Mouse (Mus musculus) forebrain, postnatal 0 days (tissue): ENCODE measurements around the gene Usp15. TPM values are rescaled to one million over a fixed set of nuclear protein-coding genes. Genes with fewer than 3 reads are reported as not detected.

Experiments
- ATAC-seq: fragments of 200-750 bp; cut with Nextera tagmentation; 2 replicates; pipeline ENCODE4 v1.8.0; 2017; ENCODE audit warnings: mild to moderate bottlenecking, moderate library complexity
- DNase-seq: peaks from one replicate; pipeline ENCODE4 v3.0.0-alpha.2; 2015
- H3K27ac ChIP-seq: fragments of 300-500 bp; sonication (generic); 2 replicates; pipeline ENCODE4 v1.5.1; 2014; ENCODE audit warnings: low read depth, mild to moderate bottlenecking, antibody characterized with exemption, low read length, moderate library complexity, mixed read lengths
- H3K27me3 ChIP-seq: fragments of 300-500 bp; sonication (generic); 2 replicates; pipeline ENCODE4 v1.6.1; 2014; ENCODE audit warnings: mild to moderate bottlenecking, low read length, mixed read lengths; ENCODE audit not compliant: insufficient read depth
- H3K36me3 ChIP-seq: fragments of 300-500 bp; sonication (generic); 2 replicates; pipeline ENCODE4 v1.6.1; 2014; ENCODE audit warnings: mild to moderate bottlenecking, moderate library complexity; ENCODE audit not compliant: insufficient read depth
- H3K4me1 ChIP-seq: fragments of 300-500 bp; sonication (generic); 2 replicates; pipeline ENCODE4 v1.6.1; 2014; ENCODE audit warnings: antibody characterized with exemption; ENCODE audit not compliant: insufficient read depth
- H3K4me2 ChIP-seq: fragments of 300-500 bp; sonication (generic); 2 replicates; pipeline ENCODE4 v1.6.1; 2014; ENCODE audit warnings: low read depth, mild to moderate bottlenecking, moderate library complexity
- H3K4me3 ChIP-seq: fragments of 300-500 bp; sonication (generic); 2 replicates; pipeline ENCODE4 v1.5.1; 2014; ENCODE audit warnings: low read depth, low read length, mixed read lengths
- H3K9ac ChIP-seq: fragments of 300-500 bp; sonication (generic); 2 replicates; pipeline ENCODE4 v1.6.1; 2014; ENCODE audit warnings: mild to moderate bottlenecking
- H3K9me3 ChIP-seq: fragments of 300-500 bp; sonication (generic); 2 replicates; pipeline ENCODE4 v1.6.1; 2016; ENCODE audit warnings: low read length
- CTCF ChIP-seq: sonication (generic); IDR thresholded peaks from 2 replicates; pipeline ENCODE4 v1.5.1; 2016; ENCODE audit warnings: antibody characterized with exemption, control low read depth, low read depth
- WGBS: fragments of 180-500 bp; shearing (Covaris S2); extraction: QIAGEN DNeasy Blood & Tissue Kit; methylation state at CpG from one replicate; pipeline ENCODE4 v1.1.7; 2014; 5-methylcytosine and 5-hydroxymethylcytosine counted together
- polyA plus RNA-seq: library from polyadenylated mRNA; unstranded; fragments of >200 nt; fragmentation: Nextera tagmentation; extraction: Ambion mirVana; gene quantifications from 2 replicates; pipeline ENCODE4 v1.2.1, GENCODE M21; 2015
- total RNA-seq: library from RNA; depleted of rRNA; stranded (reverse); fragments of >200 nt; gene quantifications from 2 replicates; pipeline ENCODE4 v1.2.3, GENCODE M21; 2014

Gene Usp15
- total and polyA plus RNA-seq, 2 experiments from 2014 or later: 54.1 to 72.8 TPM

DNA sequence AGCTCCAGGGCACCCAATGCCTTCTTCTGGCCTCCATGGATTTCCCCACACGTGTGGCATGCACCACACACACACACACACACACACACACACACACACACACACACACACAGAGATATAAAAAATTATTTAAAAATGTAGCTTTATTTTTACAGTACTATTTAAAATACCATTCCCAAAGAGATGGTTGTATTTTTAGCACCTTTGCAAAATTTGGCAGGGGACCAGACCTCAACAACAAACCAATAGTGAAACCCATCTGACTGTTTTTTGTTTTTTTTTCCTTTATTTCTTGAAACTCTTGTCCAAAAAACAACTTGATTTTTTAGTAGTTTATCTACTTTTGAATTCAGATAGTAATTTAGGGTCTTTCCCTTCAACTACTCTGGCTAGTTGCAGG lies 88.3 kb downstream of the Usp15 start:
- no peaks in the 10 kb centered on the region for H3K27me3 ChIP-seq
- no peak overlapping the region for H3K9ac ChIP-seq
- WGBS: 73% methylated on average over 1 of the region's 1 CpGs
- H3K4me1 ChIP-seq: no peaks in the 10 kb centered on the region
- H3K36me3 ChIP-seq: peaks cover 16% of the 10 kb centered on the region
- H3K9me3 ChIP-seq: no peaks in the 10 kb centered on the region
- DNase-seq (peak; percentile 26), ATAC-seq (no peak)
- no peak for TF ChIP-seq CTCF
- H3K27ac ChIP-seq: no peak overlapping the region
- no peak overlapping the region for H3K4me2 ChIP-seq
- no peak overlapping the region for H3K4me3 ChIP-seq

DNA sequence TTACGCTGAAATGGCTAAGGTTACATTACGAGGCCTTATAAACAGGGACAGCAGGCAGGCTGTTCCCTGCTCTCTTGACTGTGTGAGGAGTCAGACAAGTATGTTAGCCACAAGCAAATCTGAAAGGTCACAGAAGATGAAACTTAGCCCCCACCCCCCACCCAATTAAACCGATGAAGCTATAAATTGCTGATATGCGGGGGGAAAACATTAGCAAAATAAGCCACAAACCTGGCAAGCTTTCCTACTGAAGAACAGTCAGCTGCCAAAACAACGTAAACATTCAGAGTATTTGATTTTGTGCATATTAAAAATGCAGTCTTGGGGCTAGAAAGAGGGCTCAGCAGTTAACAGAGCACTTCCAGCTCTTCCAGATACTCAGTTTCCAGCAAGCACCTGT lies 88.7 kb downstream of the Usp15 start:
- Histone ChIP-seq H3K27ac (no peak overlapping the region), H3K4me2 (no peak overlapping the region), H3K9ac (no peak overlapping the region), H3K36me3 (peaks cover 13% of the 10 kb centered on the region), H3K4me3 (no peak overlapping the region), H3K27me3 (no peaks in the 10 kb centered on the region), H3K4me1 (no peaks in the 10 kb centered on the region), H3K9me3 (no peaks in the 10 kb centered on the region)
- WGBS: 81% methylated on average over 5 of the region's 5 CpGs
- no peak for TF ChIP-seq CTCF
- DNase-seq (no peak), ATAC-seq (no peak)

DNA sequence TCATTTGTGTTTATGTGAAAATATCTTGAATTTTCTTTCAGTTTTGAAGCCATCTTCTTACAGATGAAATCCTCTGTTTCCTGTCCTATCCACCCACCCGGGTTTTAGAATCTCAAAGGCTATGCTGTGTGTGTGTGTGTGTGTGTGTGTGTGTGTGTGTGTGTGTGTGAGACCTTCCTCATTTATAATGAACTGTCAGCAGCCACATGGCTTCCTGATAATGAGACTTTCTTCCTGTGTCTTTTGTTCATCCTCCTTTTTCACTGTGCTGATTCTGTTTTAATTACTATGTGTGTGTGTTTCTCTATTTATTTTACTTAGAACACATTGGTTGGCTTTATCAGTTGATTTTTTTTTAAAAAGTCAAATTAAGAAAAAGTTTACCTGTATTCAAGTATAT lies 95.5 kb downstream of the Usp15 start:
- no peak for ATAC-seq
- no peak for TF ChIP-seq CTCF
- 76% methylated on average over 1 of the region's 1 CpGs for WGBS
- H3K4me3 ChIP-seq: no peak overlapping the region
- no peaks in the 10 kb centered on the region for H3K27me3 ChIP-seq
- no peaks in the 10 kb centered on the region for H3K4me1 ChIP-seq
- H3K27ac ChIP-seq: no peak overlapping the region
- H3K36me3 ChIP-seq: no peaks in the 10 kb centered on the region
- no peak overlapping the region for H3K9ac ChIP-seq
- DNase-seq: no peak
- no peak overlapping the region for H3K4me2 ChIP-seq
- no peaks in the 10 kb centered on the region for H3K9me3 ChIP-seq

DNA sequence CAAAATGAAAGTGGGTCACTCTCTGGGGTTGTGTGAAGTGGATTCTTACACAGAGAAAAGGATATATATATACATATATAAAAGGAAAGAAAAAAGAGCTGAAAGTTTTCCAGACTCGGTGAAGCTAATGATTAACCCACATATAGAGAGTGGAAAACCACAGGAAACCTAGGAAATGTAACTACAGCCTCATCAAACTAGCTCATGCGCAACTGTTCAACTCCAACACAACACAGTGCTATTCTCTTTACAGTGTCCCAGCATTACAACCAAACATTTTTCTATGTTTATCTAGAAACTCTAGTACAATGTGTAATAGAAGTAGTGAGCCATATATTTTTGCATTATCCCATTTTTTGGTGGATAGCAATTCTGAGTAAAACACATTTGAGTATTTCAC lies 96.2 kb downstream of the Usp15 start:
- Histone ChIP-seq H3K4me2 (no peak overlapping the region), H3K27ac (no peak overlapping the region), H3K4me3 (no peak overlapping the region), H3K36me3 (no peaks in the 10 kb centered on the region), H3K4me1 (no peaks in the 10 kb centered on the region), H3K9me3 (no peaks in the 10 kb centered on the region), H3K9ac (no peak overlapping the region), H3K27me3 (no peaks in the 10 kb centered on the region)
- no peak for TF ChIP-seq CTCF
- ATAC-seq: no peak
- no peak for DNase-seq
- 89% methylated on average over 2 of the region's 2 CpGs for WGBS

DNA sequence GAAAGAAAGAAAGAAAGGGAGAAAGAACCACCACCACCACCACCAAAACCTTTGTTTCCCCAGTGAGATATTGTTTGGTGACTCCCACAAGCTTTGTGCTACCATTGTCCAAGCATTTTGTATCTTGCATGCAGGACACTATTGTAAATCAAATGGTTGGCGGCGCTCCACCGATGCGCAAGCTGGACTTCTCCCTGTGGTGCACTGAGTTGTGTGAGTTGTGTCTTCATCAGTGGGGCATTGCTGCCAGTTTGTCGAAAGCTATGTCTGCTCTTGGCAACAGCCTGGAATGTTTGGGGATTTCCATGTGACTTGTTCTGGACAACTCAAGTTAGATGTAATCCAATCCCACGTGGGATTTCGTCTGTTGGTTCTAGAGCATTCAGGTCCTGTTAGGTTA lies 102.3 kb downstream of the Usp15 start:
- no peaks in the 10 kb centered on the region for H3K27me3 ChIP-seq
- no peak for TF ChIP-seq CTCF
- no peak overlapping the region for H3K4me3 ChIP-seq
- ATAC-seq (no peak), DNase-seq (no peak)
- no peak overlapping the region for H3K27ac ChIP-seq
- H3K4me2 ChIP-seq: no peak overlapping the region
- no peaks in the 10 kb centered on the region for H3K9me3 ChIP-seq
- no peaks in the 10 kb centered on the region for H3K4me1 ChIP-seq
- H3K9ac ChIP-seq: no peak overlapping the region
- 79% methylated on average over 7 of the region's 7 CpGs for WGBS
- H3K36me3 ChIP-seq: no peaks in the 10 kb centered on the region

DNA sequence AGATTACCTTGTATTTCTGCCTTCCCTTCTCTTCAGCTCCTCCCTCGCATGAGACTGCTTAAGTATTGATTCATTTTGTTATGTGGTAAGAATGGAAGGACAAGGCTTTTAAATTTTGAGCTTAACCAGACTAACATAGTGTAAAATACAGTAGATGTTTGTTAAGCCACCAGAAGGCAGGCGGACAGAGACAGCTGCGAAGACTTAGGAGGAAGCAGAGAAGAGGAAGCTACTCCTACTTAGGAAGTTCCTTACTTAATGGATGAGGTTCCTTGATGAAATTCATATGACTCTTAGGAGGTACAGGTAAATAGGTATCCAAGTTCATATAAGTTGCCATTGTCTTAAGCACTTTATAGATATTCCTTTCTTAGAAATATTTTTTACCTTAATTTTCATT lies 104.2 kb downstream of the Usp15 start:
- Histone ChIP-seq H3K4me2 (no peak overlapping the region), H3K36me3 (no peaks in the 10 kb centered on the region), H3K9ac (no peak overlapping the region), H3K4me3 (no peak overlapping the region), H3K4me1 (no peaks in the 10 kb centered on the region), H3K27me3 (no peaks in the 10 kb centered on the region), H3K27ac (no peak overlapping the region), H3K9me3 (no peaks in the 10 kb centered on the region)
- 79% methylated on average over 3 of the region's 3 CpGs for WGBS
- ATAC-seq: no peak
- no peak for DNase-seq
- TF ChIP-seq CTCF: no peak

DNA sequence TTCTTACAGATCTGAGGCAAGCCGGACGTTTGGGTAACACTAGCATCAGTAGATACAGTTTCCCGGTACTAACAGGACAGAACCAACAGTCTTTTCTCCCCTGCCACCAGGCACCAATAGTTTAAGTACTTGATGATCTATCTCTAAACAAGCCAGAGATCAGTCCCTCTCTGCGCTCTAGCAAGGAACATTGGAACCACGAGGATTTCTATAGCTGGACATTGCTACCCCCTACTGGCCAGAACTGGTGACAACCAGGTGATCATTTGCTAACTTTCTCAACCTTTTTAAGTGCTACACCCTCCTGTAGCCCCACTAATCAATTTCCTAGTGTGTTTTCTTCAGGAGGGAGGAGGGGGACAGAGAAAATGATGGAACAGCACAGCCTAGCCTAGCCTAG lies 105.1 kb downstream of the Usp15 start:
- peak; percentile 61 for ATAC-seq
- peak; percentile 77 for DNase-seq
- Histone ChIP-seq H3K36me3 (no peaks in the 10 kb centered on the region), H3K27ac (no peak overlapping the region), H3K4me3 (no peak overlapping the region), H3K4me2 (no peak overlapping the region), H3K9ac (no peak overlapping the region), H3K27me3 (no peaks in the 10 kb centered on the region), H3K9me3 (no peaks in the 10 kb centered on the region), H3K4me1 (no peaks in the 10 kb centered on the region)
- WGBS: 29% methylated on average over 5 of the region's 5 CpGs
- TF ChIP-seq CTCF: peak; percentile 80

DNA sequence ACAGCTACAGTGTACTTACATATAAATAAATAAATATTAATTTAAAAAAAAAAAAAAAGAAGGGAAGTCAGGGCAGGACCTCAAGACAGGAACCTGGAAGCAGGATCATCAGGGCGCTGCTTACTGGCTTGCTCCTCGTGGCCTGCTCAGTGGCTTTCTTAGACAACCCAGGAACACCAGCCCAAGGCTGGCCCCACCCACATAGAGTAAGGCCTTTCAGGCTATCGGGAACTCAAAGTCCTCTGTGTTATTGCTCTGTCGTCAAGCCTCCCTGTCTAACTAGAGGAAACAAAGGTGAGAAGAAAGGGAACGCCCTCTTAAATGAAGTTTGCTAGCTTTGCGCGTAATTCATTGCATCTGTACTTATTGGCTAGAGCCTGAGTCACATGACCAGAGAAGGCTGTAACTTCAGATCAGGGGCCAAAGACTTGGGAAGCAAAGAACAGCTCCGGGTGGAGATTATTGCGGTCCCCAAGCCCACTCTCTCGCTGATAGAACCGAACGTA lies 107.3 kb downstream of the Usp15 start:
- ATAC-seq (no peak), DNase-seq (no peak)
- H3K4me3 ChIP-seq: no peak overlapping the region
- H3K9me3 ChIP-seq: no peaks in the 10 kb centered on the region
- H3K27ac ChIP-seq: no peak overlapping the region
- WGBS: 88% methylated on average over 12 of the region's 12 CpGs
- H3K9ac ChIP-seq: no peak overlapping the region
- TF ChIP-seq CTCF: no peak
- no peak overlapping the region for H3K4me2 ChIP-seq
- no peaks in the 10 kb centered on the region for H3K4me1 ChIP-seq
- no peaks in the 10 kb centered on the region for H3K36me3 ChIP-seq
- H3K27me3 ChIP-seq: no peaks in the 10 kb centered on the region
